Mouse (Mus musculus) limb, embryonic 13.5 days (tissue): ENCODE data around the gene Arl2. TPM values are rescaled to one million over a fixed set of nuclear protein-coding genes. Genes with fewer than 3 reads are reported as not detected.

Experiments used
- ATAC-seq: fragments of 200-750 bp; cut with Nextera tagmentation; 2 replicates; pipeline ENCODE4 v1.8.0; 2017; ENCODE audit warnings: low read depth, moderate number of reproducible peaks, moderate TSS enrichment; ENCODE audit not compliant: low FRiP score
- H3K27ac ChIP-seq: fragments of 300-500 bp; sonication (generic); 2 replicates; pipeline ENCODE4 v1.5.1; 2015; ENCODE audit warnings: inconsistent platforms, mild to moderate bottlenecking, moderate library complexity
- H3K27me3 ChIP-seq: fragments of 300-500 bp; sonication (generic); 2 replicates; pipeline ENCODE4 v1.6.1; 2015; ENCODE audit warnings: mild to moderate bottlenecking, inconsistent platforms
- H3K36me3 ChIP-seq: fragments of 300-500 bp; sonication (generic); 2 replicates; pipeline ENCODE4 v1.6.1; 2015; ENCODE audit warnings: inconsistent platforms, mild to moderate bottlenecking, moderate library complexity
- H3K4me1 ChIP-seq: fragments of 300-500 bp; sonication (generic); 2 replicates; pipeline ENCODE4 v1.6.1; 2015; ENCODE audit warnings: inconsistent platforms
- H3K4me2 ChIP-seq: fragments of 300-500 bp; sonication (generic); replicated peaks from 2 replicates; pipeline ENCODE4 v1.6.1; 2015; ENCODE audit warnings: inconsistent platforms, mild to moderate bottlenecking, moderate library complexity
- H3K4me3 ChIP-seq: fragments of 300-500 bp; sonication (generic); 2 replicates; pipeline ENCODE4 v1.5.1; 2015; ENCODE audit warnings: moderate library complexity, mild to moderate bottlenecking, inconsistent platforms
- H3K9ac ChIP-seq: fragments of 300-500 bp; sonication (generic); 2 replicates; pipeline ENCODE4 v1.6.1; 2015; ENCODE audit warnings: mild to moderate bottlenecking, inconsistent platforms
- H3K9me3 ChIP-seq: fragments of 300-500 bp; sonication (generic); 2 replicates; pipeline ENCODE4 v1.6.1; 2016; ENCODE audit warnings: inconsistent platforms
- WGBS: fragments of 180-500 bp; shearing (Covaris S2); methylation state at CpG from one replicate; pipeline ENCODE4 v1.1.7; 2015; 5-methylcytosine and 5-hydroxymethylcytosine counted together
- polyA plus RNA-seq: library from polyadenylated mRNA; unstranded; fragments of >200 nt; fragmentation: Nextera tagmentation; extraction: Ambion mirVana; gene quantifications from 2 replicates; pipeline ENCODE4 v1.2.1, GENCODE M21; 2015

Arl2 gene
- polyA plus RNA-seq, 1 experiment from 2014 or later, result 90.4 TPM

DNA sequence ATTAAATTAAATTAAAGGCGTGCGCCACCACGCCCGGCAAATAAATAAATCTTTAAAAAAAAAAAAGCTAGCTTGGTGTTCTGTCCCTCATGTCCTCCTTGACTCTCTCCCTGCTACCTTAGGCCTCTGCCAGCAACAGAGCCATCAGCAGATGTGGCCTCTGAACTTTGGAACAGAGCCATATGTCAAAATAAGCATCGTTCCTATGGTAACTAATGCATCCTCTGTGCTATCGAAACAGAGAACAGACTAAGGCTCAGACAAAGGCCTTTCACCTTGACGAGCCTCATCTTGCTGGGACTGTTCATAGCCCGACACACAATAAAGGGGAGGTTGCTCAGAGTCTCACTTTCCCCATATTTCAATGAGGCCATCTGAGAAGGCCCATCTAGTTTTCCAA, 18.0 kb downstream of the Arl2 start:
- H3K4me3 ChIP-seq, result no peak overlapping the region

GRCm38 (mm10) chr19:6121761-6122160, 19.6 kb downstream of the Arl2 start:
- ATAC-seq, result no peak
- no peak overlapping the region for H3K27ac ChIP-seq
- H3K4me2 ChIP-seq, result no peak overlapping the region
- H3K36me3 ChIP-seq, result peaks cover 13% of the 10 kb centered on the region
- WGBS, result 24% methylated on average over 19 of the region's 19 CpGs
- peaks cover 19% of the 10 kb centered on the region for H3K4me1 ChIP-seq
- no peaks in the 10 kb centered on the region for H3K9me3 ChIP-seq
- no peaks in the 10 kb centered on the region for H3K27me3 ChIP-seq
- no peak overlapping the region for H3K4me3 ChIP-seq
- no peak overlapping the region for H3K9ac ChIP-seq

More for the DNA sequence above, 18.0 kb downstream of the Arl2 start:
- no peak overlapping the region for H3K4me2 ChIP-seq
- H3K9me3 ChIP-seq, result no peaks in the 10 kb centered on the region
- H3K36me3 ChIP-seq, result peaks cover 13% of the 10 kb centered on the region
- no peaks in the 10 kb centered on the region for H3K27me3 ChIP-seq
- peaks cover 10% of the 10 kb centered on the region for H3K4me1 ChIP-seq
- WGBS, result 65% methylated on average over 8 of the region's 8 CpGs
- no peak for ATAC-seq
- H3K9ac ChIP-seq, result no peak overlapping the region
- no peak overlapping the region for H3K27ac ChIP-seq

- H3K9ac ChIP-seq, result peak overlapping the region; percentile 91
- no peaks in the 10 kb centered on the region for H3K9me3 ChIP-seq
- H3K27ac ChIP-seq, result peak overlapping the region; percentile 95
- peaks cover 23% of the 10 kb centered on the region for H3K4me1 ChIP-seq
- peak overlapping the region; percentile 90 for H3K4me2 ChIP-seq
- peak; percentile 28 for ATAC-seq
- peak overlapping the region; percentile 90 for H3K4me3 ChIP-seq
- H3K36me3 ChIP-seq, result peaks cover 40% of the 10 kb centered on the region
- no peaks in the 10 kb centered on the region for H3K27me3 ChIP-seq
- WGBS, result under 1% methylated on average over 8 of the region's 8 CpGs
Observed at GRCm38 (mm10) chr19:6118677-6119185, 22.6 kb downstream of the Arl2 start.

DNA sequence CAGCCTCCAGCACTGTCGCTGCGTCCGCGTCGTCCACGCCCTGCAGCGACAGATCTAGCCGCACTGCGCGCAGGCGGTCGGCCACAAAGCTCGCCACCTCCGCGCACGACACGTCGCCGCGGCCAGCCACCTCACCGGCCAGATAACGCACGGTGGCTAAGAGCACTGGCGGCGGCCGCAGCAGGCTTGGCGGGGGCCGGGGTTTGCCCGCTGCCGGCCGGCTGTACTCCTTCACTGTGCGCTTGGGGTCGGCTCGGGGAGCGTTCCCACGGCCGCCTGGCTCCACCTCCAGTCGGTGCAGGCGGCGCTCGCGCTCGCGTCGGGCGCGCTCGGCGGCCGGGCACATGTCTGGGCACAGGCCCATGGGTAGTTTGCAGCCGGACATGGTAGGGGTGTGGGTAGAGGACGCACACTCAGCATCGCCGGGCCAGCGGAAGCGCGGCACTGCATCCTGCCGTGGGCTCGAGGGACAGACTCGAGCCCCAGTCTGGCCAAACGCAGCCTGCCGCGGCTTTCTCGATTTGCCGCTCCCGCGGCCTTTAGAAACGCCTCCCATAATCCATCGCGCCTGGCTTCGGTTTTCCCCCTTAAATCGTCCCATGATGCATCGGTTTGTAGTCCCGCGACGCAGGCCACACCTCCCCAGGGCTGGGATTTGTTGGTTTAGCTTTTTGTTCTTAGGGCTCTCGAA, 23.2 kb downstream of the Arl2 start, which contains the start of gene Sac3d1:
Gene Sac3d1, minus strand, starts transcription at position 665 of the 691 bp plus-strand sequence.
- Histone ChIP-seq H3K4me1 (peaks cover 23% of the 10 kb centered on the region), H3K27ac (peak within 1 kb of the TSS; percentile 95), H3K36me3 (peaks cover 41% of the 10 kb centered on the region), H3K9me3 (no peaks in the 10 kb centered on the region), H3K4me3 (peak within 1 kb of the TSS; percentile 90), H3K9ac (peak within 1 kb of the TSS; percentile 91), H3K27me3 (no peaks in the 10 kb centered on the region), H3K4me2 (peak within 1 kb of the TSS; percentile 90)
- under 1% methylated on average over 77 of the region's 77 CpGs for WGBS
- ATAC-seq, result peak; percentile 88

- WGBS, result 4% methylated on average over 32 of the region's 32 CpGs
- no peaks in the 10 kb centered on the region for H3K9me3 ChIP-seq
- peak overlapping the region; percentile 90 for H3K4me2 ChIP-seq
- H3K27ac ChIP-seq, result peak overlapping the region; percentile 95
- peak overlapping the region; percentile 90 for H3K4me3 ChIP-seq
- no peaks in the 10 kb centered on the region for H3K27me3 ChIP-seq
- peaks cover 23% of the 10 kb centered on the region for H3K4me1 ChIP-seq
- ATAC-seq, result no peak; the same call in 1 of the 2 replicates
- peaks cover 47% of the 10 kb centered on the region for H3K36me3 ChIP-seq
- H3K9ac ChIP-seq, result peak overlapping the region; percentile 91
Observed at GRCm38 (mm10) chr19:6117346-6117985, 23.9 kb downstream of the Arl2 start.

DNA sequence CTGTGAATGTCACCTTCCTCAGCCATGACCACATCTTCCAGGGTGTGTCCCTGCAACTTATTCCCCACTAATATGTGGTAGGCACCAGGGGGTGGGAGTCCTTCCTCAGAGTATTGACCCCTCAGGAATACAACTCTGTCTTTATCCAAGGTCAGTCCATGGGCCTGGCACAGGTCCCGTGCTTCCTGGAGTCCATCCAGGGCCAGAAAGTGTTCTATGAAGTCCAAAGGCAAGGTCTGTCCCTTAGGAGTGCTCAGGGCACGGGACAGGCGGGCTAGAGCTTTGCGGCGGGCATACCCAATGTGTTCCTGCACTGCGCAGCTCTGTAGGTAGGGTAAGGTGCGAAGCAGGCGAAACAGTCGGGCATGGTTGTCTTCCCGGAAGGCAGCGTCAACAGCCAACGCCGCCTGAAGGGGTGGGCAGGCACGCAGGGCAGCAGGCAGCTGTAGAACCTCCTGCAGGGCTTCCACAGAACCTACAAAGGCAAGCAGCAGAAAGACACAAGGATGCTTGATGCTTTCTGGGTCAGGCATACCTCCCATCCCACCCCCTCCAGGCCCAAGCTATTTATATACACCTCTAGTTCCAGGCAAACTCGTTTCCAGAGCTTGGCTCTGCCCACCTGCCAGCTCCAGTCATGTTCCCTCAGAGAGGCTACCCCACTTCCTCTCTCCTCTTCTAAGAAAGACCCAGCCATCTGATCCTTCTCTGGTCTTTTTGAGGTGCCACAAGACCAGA, 25.1 kb downstream of the Arl2 start:
- H3K9ac ChIP-seq, result peak overlapping the region; percentile 91; the same call in 1 of the 2 replicates
- peaks cover 43% of the 10 kb centered on the region for H3K36me3 ChIP-seq
- no peaks in the 10 kb centered on the region for H3K9me3 ChIP-seq
- no peaks in the 10 kb centered on the region for H3K27me3 ChIP-seq
- no peak for ATAC-seq
- H3K4me3 ChIP-seq, result peak overlapping the region; percentile 90; the same call in 1 of the 2 replicates
- no peak overlapping the region for H3K27ac ChIP-seq
- 91% methylated on average over 15 of the region's 15 CpGs for WGBS
- peak overlapping the region; percentile 90 for H3K4me2 ChIP-seq
- H3K4me1 ChIP-seq, result peaks cover 23% of the 10 kb centered on the region

- WGBS, result 63% methylated on average over 6 of the region's 6 CpGs
- no peak for ATAC-seq
- Histone ChIP-seq H3K36me3 (peaks cover 38% of the 10 kb centered on the region), H3K4me1 (peaks cover 14% of the 10 kb centered on the region), H3K27me3 (no peaks in the 10 kb centered on the region), H3K9ac (no peak overlapping the region), H3K9me3 (no peaks in the 10 kb centered on the region), H3K27ac (no peak overlapping the region), H3K4me2 (no peak overlapping the region), H3K4me3 (no peak overlapping the region)
Observed at GRCm38 (mm10) chr19:6113116-6113515, 28.2 kb downstream of the Arl2 start.

GRCm38 (mm10) chr19:6105586-6105985, 35.8 kb downstream of the Arl2 start, which contains the start of gene Naaladl1:
TSS of gene Naaladl1 (plus strand) at chr19:6105782.
- Histone ChIP-seq H3K36me3 (no peaks in the 10 kb centered on the region), H3K9me3 (no peaks in the 10 kb centered on the region), H3K4me3 (no peak within 1 kb of the TSS), H3K27me3 (no peaks in the 10 kb centered on the region), H3K4me1 (no peaks in the 10 kb centered on the region), H3K27ac (no peak within 1 kb of the TSS), H3K4me2 (no peak within 1 kb of the TSS), H3K9ac (no peak within 1 kb of the TSS)
- ATAC-seq, result no peak
- 77% methylated on average over 7 of the region's 7 CpGs for WGBS

- Histone ChIP-seq H3K4me1 (no peaks in the 10 kb centered on the region), H3K27ac (no peak overlapping the region), H3K9ac (no peak overlapping the region), H3K4me3 (no peak overlapping the region), H3K9me3 (no peaks in the 10 kb centered on the region), H3K27me3 (no peaks in the 10 kb centered on the region), H3K36me3 (peaks cover 5% of the 10 kb centered on the region; the same call in 1 of the 2 replicates), H3K4me2 (no peak overlapping the region)
- no peak for ATAC-seq
- WGBS, result 81% methylated on average over 4 of the region's 4 CpGs
Observed at GRCm38 (mm10) chr19:6104476-6104875, 36.9 kb downstream of the Arl2 start.

DNA sequence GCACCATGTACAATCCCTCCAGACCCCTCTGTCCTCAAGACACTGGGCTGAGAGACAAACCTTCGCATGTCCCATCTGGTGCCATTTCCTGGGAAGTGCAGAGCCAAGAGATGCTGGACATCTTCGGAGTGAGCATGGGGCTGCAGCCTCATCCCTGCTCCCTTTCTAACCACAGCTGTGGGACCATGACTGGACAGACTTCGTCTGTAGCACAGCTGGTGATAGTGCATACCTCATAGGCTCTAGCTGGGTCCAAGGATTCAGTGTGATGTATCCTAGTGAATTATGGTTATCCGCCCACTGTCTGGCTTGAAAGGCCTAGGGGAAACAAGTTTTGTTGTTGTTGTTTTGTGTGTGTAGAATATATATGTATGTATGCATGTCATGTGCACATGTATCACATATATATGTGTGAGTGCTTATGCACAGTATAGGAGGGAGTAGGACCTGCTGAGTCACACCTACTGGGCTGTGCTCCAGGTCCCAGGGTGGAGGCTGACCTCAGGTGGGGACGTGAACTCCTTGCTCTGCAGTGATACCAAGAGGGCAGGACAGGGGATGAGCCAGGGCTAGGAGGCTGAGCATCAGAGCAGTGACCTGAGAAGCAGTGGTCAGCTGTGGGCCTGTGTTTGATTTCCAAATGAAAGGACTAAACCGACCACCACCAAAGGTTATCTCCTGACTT, 39.0 kb downstream of the Arl2 start:
- no peaks in the 10 kb centered on the region for H3K9me3 ChIP-seq
- H3K27me3 ChIP-seq, result no peaks in the 10 kb centered on the region
- no peak overlapping the region for H3K27ac ChIP-seq
- no peaks in the 10 kb centered on the region for H3K4me1 ChIP-seq
- H3K9ac ChIP-seq, result no peak overlapping the region
- no peak overlapping the region for H3K4me3 ChIP-seq
- WGBS, result 80% methylated on average over 6 of the region's 6 CpGs
- no peak overlapping the region for H3K4me2 ChIP-seq
- no peak for ATAC-seq
- peaks cover 13% of the 10 kb centered on the region for H3K36me3 ChIP-seq

DNA sequence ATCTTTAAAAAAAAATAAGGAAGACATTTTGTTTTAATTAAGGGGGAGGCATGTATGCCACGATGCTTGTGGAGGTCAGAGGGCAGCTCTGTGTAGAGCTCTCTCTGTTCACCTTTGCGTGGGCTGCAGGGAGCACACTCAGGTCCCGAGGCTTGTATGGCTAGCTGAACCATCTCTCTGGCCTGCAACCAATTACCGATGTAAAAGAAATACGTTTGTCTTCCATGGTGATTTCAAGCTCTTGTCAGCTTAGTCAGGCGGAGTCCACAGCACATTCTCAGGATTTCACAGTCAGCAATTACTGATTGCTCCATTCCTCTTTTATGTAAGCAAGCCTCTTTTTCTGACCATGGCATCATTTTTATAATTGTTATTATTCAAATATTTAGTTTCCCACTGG, 40.2 kb downstream of the Arl2 start:
- Histone ChIP-seq H3K9me3 (no peaks in the 10 kb centered on the region), H3K4me2 (no peak overlapping the region), H3K9ac (no peak overlapping the region), H3K36me3 (peaks cover 13% of the 10 kb centered on the region), H3K27me3 (no peaks in the 10 kb centered on the region), H3K4me3 (no peak overlapping the region), H3K4me1 (no peaks in the 10 kb centered on the region), H3K27ac (no peak overlapping the region)
- no peak for ATAC-seq
- WGBS, result 35% methylated on average over 6 of the region's 6 CpGs
